Mouse (Mus musculus) urinary bladder, adult 18-20 months (tissue): ENCODE measurements around the gene Fancm.
"Not testable (repeated sequence)": the region's sequence is repeated elsewhere in the genome, so short reads cannot be mapped to it uniquely, and the experiment has no call there.

ENCODE experiments used
- DNase-seq, 2 experiments: peaks; one replicate each; pipeline ENCODE4 v3.0.0; 2022; ENCODE audit warnings: low spot score in 2 of 2, mixed read lengths in 2 of 2

Gene Fancm

GRCm38 (mm10) chr12:65075085-65075732 lies at the start of gene Fancm:
Gene Fancm, plus strand, starts transcription at chr12:65075603.
- DNase-seq: peak; percentile 81 to 87

- no peak for DNase-seq
Observed at GRCm38 (mm10) chr12:65035839-65036189, 39.6 kb upstream of the Fancm start.

- peak; percentile 85 to 87 for DNase-seq
Observed at GRCm38 (mm10) chr12:65036190-65036870, 39.1 kb upstream of the Fancm start, which contains the start of gene Prpf39. Gene Prpf39, plus strand, starts transcription at chr12:65036333.

- DNase-seq: no peak
Observed at GRCm38 (mm10) chr12:65036892-65037545, 38.4 kb upstream of the Fancm start.

- DNase-seq: peak in 1 of 2 experiments; percentile 9
Observed at GRCm38 (mm10) chr12:65037546-65037937, 37.9 kb upstream of the Fancm start.

- no peak for DNase-seq
Observed at GRCm38 (mm10) chr12:65048799-65049198, 26.6 kb upstream of the Fancm start.

GRCm38 (mm10) chr12:65058203-65058602 lies 17.2 kb upstream of the Fancm start:
- DNase-seq: no peak

- DNase-seq: no peak
Observed at GRCm38 (mm10) chr12:65061082-65061481, 14.3 kb upstream of the Fancm start.

GRCm38 (mm10) chr12:65065241-65065640 lies 10.2 kb upstream of the Fancm start:
- DNase-seq: no peak

- no peak for DNase-seq
Observed at GRCm38 (mm10) chr12:65066234-65066633, 9.2 kb upstream of the Fancm start.

- DNase-seq: no peak
Observed at GRCm38 (mm10) chr12:65068409-65068808, 7.0 kb upstream of the Fancm start.

- no peak for DNase-seq
Observed at GRCm38 (mm10) chr12:65072911-65073610, 2.3 kb upstream of the Fancm start.

- peak; percentile 95 for DNase-seq
Observed at GRCm38 (mm10) chr12:65073611-65074178, 1.7 kb upstream of the Fancm start, which contains the start of gene Fkbp3. Gene Fkbp3, minus strand, starts transcription at chr12:65074007.

- no peak for DNase-seq
Observed at GRCm38 (mm10) chr12:65074651-65075050, 752 bp upstream of the Fancm start.

- DNase-seq: no peak
Observed at GRCm38 (mm10) chr12:65075733-65076310, 419 bp downstream of the Fancm start.

GRCm38 (mm10) chr12:65076906-65077305 lies 1.5 kb downstream of the Fancm start:
- DNase-seq: no peak

- no peak for DNase-seq
Observed at GRCm38 (mm10) chr12:65108746-65109145, 33.3 kb downstream of the Fancm start.

- no peak for DNase-seq
Observed at GRCm38 (mm10) chr12:65111503-65111902, 36.1 kb downstream of the Fancm start.

GRCm38 (mm10) chr12:65112811-65113210 lies 37.4 kb downstream of the Fancm start:
- DNase-seq: no peak

- DNase-seq: no peak
Observed at GRCm38 (mm10) chr12:65113925-65114324, 38.5 kb downstream of the Fancm start.

GRCm38 (mm10) chr12:65114978-65115377 lies 39.6 kb downstream of the Fancm start:
- not testable (repeated sequence) for DNase-seq
